Mouse (Mus musculus) heart, adult 2 months (tissue): ENCODE data around the gene Fance.

ENCODE experiments used
- CTCF ChIP-seq: fragments of 200-600 bp; IDR thresholded peaks from 2 replicates; pipeline ENCODE4 v1.8.1; 2022; ENCODE audit warnings: antibody characterized with exemption, mild to moderate bottlenecking, moderate library complexity
- EP300 ChIP-seq: fragments of 200-500 bp; IDR thresholded peaks from 2 replicates; pipeline ENCODE4 v1.6.1; 2011; ENCODE audit warnings: low read depth, low read length, control low read depth; ENCODE audit not compliant: insufficient read depth
- POLR2A ChIP-seq: fragments of 200-500 bp; IDR thresholded peaks from 2 replicates; pipeline ENCODE4 v1.6.1; 2011; ENCODE audit warnings: mild to moderate bottlenecking, low read depth, low read length, control low read depth; ENCODE audit not compliant: insufficient read depth

DNA sequence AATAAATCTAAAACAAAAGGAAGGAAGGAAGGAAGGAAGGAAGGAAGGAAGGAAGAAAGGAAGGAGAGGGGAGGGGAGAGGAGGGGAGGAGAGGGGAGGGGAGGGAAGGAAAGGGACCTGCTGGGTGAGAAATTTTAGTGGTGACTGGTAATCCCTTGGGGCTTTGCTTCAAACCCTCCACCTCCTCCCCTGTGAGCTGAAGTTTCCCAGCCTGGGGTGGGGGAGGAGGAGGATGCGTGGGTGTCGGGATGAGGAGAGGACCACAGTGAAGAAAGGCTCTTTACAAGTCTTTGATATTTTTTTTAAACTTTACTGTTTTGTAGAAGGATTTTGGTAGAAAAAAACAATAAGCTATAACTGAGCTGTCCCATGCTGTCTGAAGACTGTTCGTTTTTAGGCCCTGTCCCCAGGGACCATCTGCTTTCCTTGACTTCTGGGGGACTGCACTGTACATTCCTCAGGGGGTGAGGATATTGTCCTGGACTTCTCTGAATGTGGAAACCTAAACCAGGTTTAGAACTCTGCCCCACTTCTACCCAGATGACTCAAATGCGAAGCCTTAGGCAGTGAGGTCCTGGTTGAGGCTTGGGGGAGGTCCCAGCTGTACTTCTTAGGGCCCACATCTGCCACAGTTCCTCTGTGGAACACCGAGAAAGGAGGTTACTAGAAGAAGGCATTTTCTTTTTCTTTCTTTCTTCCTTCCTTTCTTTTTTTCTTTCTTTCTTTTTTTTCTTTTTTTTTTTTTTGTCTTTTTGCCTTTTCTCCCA is 1.8 kb upstream of the Fance start:
- TF ChIP-seq EP300 (no peak), CTCF (no peak), POLR2A (no peak)
